Mouse (Mus musculus) ZHBTc4 (cell line): ENCODE measurements at regions not wholly inside any gene's neighbourhood (a gene's known extent, or its start where the extent isn't known, plus 50 kb on each side); places are given as distances from the start of the nearest gene placed in this dataset.
"Not testable (repeated sequence)": the region's sequence is repeated elsewhere in the genome, so short reads cannot be mapped to it uniquely, and the experiment has no call there.

Experiments used
- DNase-seq: peaks from one replicate; pipeline ENCODE4 v3.0.0-alpha.2; 2011; ENCODE audit warnings: low read depth, low spot score

GRCm38 (mm10) chr12:54519370-54519769 is 137.0 kb downstream of the Sptssa start:
- DNase-seq = no peak

GRCm38 (mm10) chr12:54517265-54517664 is 139.1 kb downstream of the Sptssa start:
- no peak for DNase-seq

GRCm38 (mm10) chr12:54516463-54516862 is 139.9 kb downstream of the Sptssa start:
- DNase-seq = no peak

- not testable (repeated sequence) for DNase-seq
These were observed 140.3 kb downstream of the Sptssa start for GRCm38 (mm10) chr12:54516039-54516438.

- DNase-seq = no peak
These were observed 146.5 kb downstream of the Sptssa start for GRCm38 (mm10) chr12:54509903-54510302.

GRCm38 (mm10) chr12:54502775-54503174 is 153.6 kb downstream of the Sptssa start:
- no peak for DNase-seq

GRCm38 (mm10) chr12:54499963-54500362 is 156.4 kb downstream of the Sptssa start:
- DNase-seq = no peak

GRCm38 (mm10) chr12:54495701-54496374 is 160.5 kb downstream of the Sptssa start:
- no peak for DNase-seq

- DNase-seq = no peak
These were observed 161.5 kb downstream of the Sptssa start for GRCm38 (mm10) chr12:54494756-54495375.

GRCm38 (mm10) chr12:54492737-54493136 is 163.6 kb downstream of the Sptssa start:
- peak; percentile 7 for DNase-seq

- no peak for DNase-seq
These were observed 165.9 kb downstream of the Sptssa start for GRCm38 (mm10) chr12:54490460-54490859.

GRCm38 (mm10) chr12:54489675-54490074 is 166.7 kb downstream of the Sptssa start:
- DNase-seq = peak; percentile 74

- DNase-seq = no peak
These were observed 168.7 kb downstream of the Sptssa start for GRCm38 (mm10) chr12:54487689-54488088.

GRCm38 (mm10) chr12:54482020-54482419 is 174.4 kb downstream of the Sptssa start:
- DNase-seq = no peak

- DNase-seq = no peak
These were observed 176.5 kb downstream of the Sptssa start for GRCm38 (mm10) chr12:54479841-54480240.

GRCm38 (mm10) chr12:54472881-54473280 is 183.5 kb downstream of the Sptssa start:
- no peak for DNase-seq

GRCm38 (mm10) chr12:54472407-54472806 is 184.0 kb downstream of the Sptssa start:
- DNase-seq = no peak

- no peak for DNase-seq
These were observed 188.7 kb downstream of the Sptssa start for GRCm38 (mm10) chr12:54467635-54468034.

GRCm38 (mm10) chr12:54463806-54464205 is 192.6 kb downstream of the Sptssa start:
- DNase-seq = no peak

- no peak for DNase-seq
These were observed 195.0 kb downstream of the Sptssa start for GRCm38 (mm10) chr12:54461411-54461810.

GRCm38 (mm10) chr12:54460135-54460523 is 196.2 kb downstream of the Sptssa start:
- DNase-seq = no peak

GRCm38 (mm10) chr12:54459462-54460134 is 196.8 kb downstream of the Sptssa start:
- no peak for DNase-seq

- DNase-seq = no peak
These were observed 199.6 kb downstream of the Sptssa start for GRCm38 (mm10) chr12:54456731-54457130.
